Mouse (Mus musculus): ENCODE measurements at regions not wholly inside any gene's neighbourhood (a gene's known extent, or its start where the extent isn't known, plus 50 kb on each side); places are given as distances from the start of the nearest gene placed in this dataset.

DNA sequence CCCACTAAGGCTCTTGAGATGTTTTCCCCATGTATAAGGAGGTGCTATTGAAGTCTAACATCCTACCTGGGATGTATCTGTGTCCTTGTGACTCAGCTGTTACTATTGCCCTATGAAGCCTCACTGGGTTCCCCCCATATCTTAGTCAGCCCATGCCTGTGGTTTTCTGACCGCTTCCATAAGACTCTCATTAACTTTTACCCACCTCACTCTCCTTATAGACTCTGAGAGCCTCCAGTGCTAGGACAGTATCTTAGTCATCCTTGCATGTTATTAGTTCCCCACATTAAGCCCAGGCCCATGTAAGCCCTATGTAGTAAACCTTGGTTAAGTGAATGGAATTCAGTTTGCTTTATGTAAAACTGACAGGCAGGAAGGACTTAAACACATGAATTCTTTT is 337.5 kb upstream of the Trib2 start:
- TF ChIP-seq CTCF (IDR thresholded peaks at IDR 0.05; ENCODE audit: low read depth, low read length) (no peak), POLR2A (IDR thresholded peaks at IDR 0.05; ENCODE audit: borderline replicate concordance, low read depth, low read length) (no peak)
